Mouse (Mus musculus) liver, adult 2 months (tissue): ENCODE data around the gene Sh3d21.

Experiments used
- CTCF ChIP-seq: fragments of 200-500 bp; IDR thresholded peaks from 2 replicates; pipeline ENCODE4 v1.5.1; 2011; ENCODE audit warnings: low read depth, low read length, control low read depth
- POLR2A ChIP-seq: fragments of 200-500 bp; IDR thresholded peaks from 2 replicates; pipeline ENCODE4 v1.6.1; 2011; ENCODE audit warnings: low read length, control low read depth; ENCODE audit not compliant: insufficient read depth; ENCODE audit errors: extremely low read depth

DNA sequence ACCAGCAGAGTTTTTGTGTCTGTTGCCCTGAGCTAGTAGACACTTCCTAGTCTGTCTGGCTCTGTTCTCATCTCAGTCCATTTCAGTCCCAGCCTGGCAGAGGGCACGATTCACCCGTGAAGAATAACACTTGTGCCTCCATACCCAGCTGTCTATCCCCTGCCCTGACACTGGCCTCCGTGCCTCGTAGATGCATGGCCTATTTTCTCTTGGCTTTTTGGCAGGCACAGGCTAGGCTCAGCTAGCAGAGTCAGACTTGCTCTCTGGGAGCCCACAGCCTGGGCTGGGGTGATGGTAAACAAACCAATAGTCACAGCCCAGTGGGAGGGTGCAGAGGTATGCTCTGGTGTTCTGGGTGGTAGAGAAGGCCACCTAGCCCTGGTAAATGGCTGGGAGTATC, 50.0 kb downstream of the Sh3d21 start:
- no peak for TF ChIP-seq POLR2A
- no peak for TF ChIP-seq CTCF
